Mouse (Mus musculus) large intestine, adult 2 months (tissue): ENCODE results near the gene Klhl2. TPM values are rescaled to one million over a fixed set of nuclear protein-coding genes. Genes with fewer than 3 reads are reported as not detected.

Experiments
- DNase-seq: peaks from one replicate; pipeline ENCODE4 v3.0.0-alpha.2; 2012; ENCODE audit warnings: low read depth, low spot score
- WGBS: fragments of 180-500 bp; shearing (Covaris S2); methylation state at CpG from one replicate; pipeline ENCODE4 v1.1.7; 2018; 5-methylcytosine and 5-hydroxymethylcytosine counted together
- polyA plus RNA-seq: library from polyadenylated mRNA; depleted of rRNA; stranded (reverse); fragments of >200 nt; gene quantifications from 2 replicates; pipeline ENCODE4 v1.2.3, GENCODE M21; 2012

Gene Klhl2
- polyA plus RNA-seq, 1 experiment: 10.2 TPM

- DNase-seq: no peak
- WGBS: 91% methylated on average over 13 of the region's 13 CpGs
Measured at GRCm38 (mm10) chr8:64832581-64833135, 17.2 kb downstream of the Klhl2 start.

- no peak for DNase-seq
- WGBS: 89% methylated on average over 3 of the region's 3 CpGs
Measured at GRCm38 (mm10) chr8:64831656-64832055, 18.2 kb downstream of the Klhl2 start.

- DNase-seq: no peak
- WGBS: 96% methylated on average over 3 of the region's 3 CpGs
Measured at GRCm38 (mm10) chr8:64829921-64830320, 19.9 kb downstream of the Klhl2 start.

GRCm38 (mm10) chr8:64829391-64829790, 20.4 kb downstream of the Klhl2 start:
- 95% methylated on average over 9 of the region's 9 CpGs for whole genome bisulfite sequencing
- DNase-seq: no peak

- 89% methylated on average over 15 of the region's 15 CpGs for WGBS
- DNase-seq: no peak
Measured at GRCm38 (mm10) chr8:64828466-64828865, 21.4 kb downstream of the Klhl2 start.

GRCm38 (mm10) chr8:64827356-64827755, 22.5 kb downstream of the Klhl2 start:
- WGBS: 89% methylated on average over 10 of the region's 10 CpGs

GRCm38 (mm10) chr8:64826461-64826860, 23.4 kb downstream of the Klhl2 start:
- peak; percentile 57 for DNase-seq
- 25% methylated on average over 8 of the region's 8 CpGs for WGBS

More at GRCm38 (mm10) chr8:64827356-64827755, 22.5 kb downstream of the Klhl2 start:
- no peak for DNase-seq

- 86% methylated on average over 11 of the region's 11 CpGs for WGBS
- no peak for DNase-seq
Measured at GRCm38 (mm10) chr8:64823905-64824304, 25.9 kb downstream of the Klhl2 start.

- WGBS: 92% methylated on average over 4 of the region's 4 CpGs
- no peak for DNase-seq
Measured at GRCm38 (mm10) chr8:64820940-64821339, 28.9 kb downstream of the Klhl2 start.

GRCm38 (mm10) chr8:64811790-64812189, 38.0 kb downstream of the Klhl2 start:
- WGBS: 97% methylated on average over 9 of the region's 9 CpGs
- DNase-seq: no peak

GRCm38 (mm10) chr8:64811083-64811482, 38.7 kb downstream of the Klhl2 start:
- DNase-seq: no peak
- WGBS: 97% methylated on average over 4 of the region's 4 CpGs

GRCm38 (mm10) chr8:64806558-64806957, 43.3 kb downstream of the Klhl2 start:
- WGBS: 71% methylated on average over 3 of the region's 3 CpGs
- no peak for DNase-seq

- no peak for DNase-seq
- WGBS: 74% methylated on average over 4 of the region's 4 CpGs
Measured at GRCm38 (mm10) chr8:64804971-64805370, 44.8 kb downstream of the Klhl2 start.

- 49% methylated on average over 8 of the region's 8 CpGs for WGBS
- no peak for DNase-seq
Measured at GRCm38 (mm10) chr8:64799306-64799705, 50.5 kb downstream of the Klhl2 start.

GRCm38 (mm10) chr8:64798503-64798902, 51.3 kb downstream of the Klhl2 start:
- 95% methylated on average over 3 of the region's 3 CpGs for WGBS
- no peak for DNase-seq

GRCm38 (mm10) chr8:64797751-64798150, 52.1 kb downstream of the Klhl2 start:
- no peak for DNase-seq
- WGBS: 93% methylated on average over 10 of the region's 10 CpGs

GRCm38 (mm10) chr8:64791250-64791881, 58.5 kb downstream of the Klhl2 start:
- WGBS: 41% methylated on average over 4 of the region's 4 CpGs
- DNase-seq: no peak

- 40% methylated on average over 2 of the region's 2 CpGs for WGBS
- DNase-seq: no peak
Measured at GRCm38 (mm10) chr8:64790418-64790817, 59.4 kb downstream of the Klhl2 start.

- WGBS: 83% methylated on average over 4 of the region's 4 CpGs
- no peak for DNase-seq
Measured at GRCm38 (mm10) chr8:64788715-64789114, 61.1 kb downstream of the Klhl2 start.

GRCm38 (mm10) chr8:64786801-64787200, 63.0 kb downstream of the Klhl2 start:
- no peak for DNase-seq
- 88% methylated on average over 2 of the region's 2 CpGs for WGBS

GRCm38 (mm10) chr8:64784235-64784634, 65.6 kb downstream of the Klhl2 start:
- no peak for DNase-seq
- WGBS: 72% methylated on average over 5 of the region's 5 CpGs

GRCm38 (mm10) chr8:64781947-64782346, 67.9 kb downstream of the Klhl2 start:
- WGBS: 87% methylated on average over 6 of the region's 6 CpGs
- DNase-seq: no peak
